Mouse (Mus musculus) splenic B cell, adult 2 months (primary cell): ENCODE results near the gene Olfr710.
"Not testable (repeated sequence)": the region's sequence is repeated elsewhere in the genome, so short reads cannot be mapped to it uniquely, and the experiment has no call there.

Source experiments
- DNase-seq: peaks from one replicate; pipeline ENCODE4 v3.0.0-alpha.2; 2011; ENCODE audit warnings: low read depth, low spot score
- H3K27me3 ChIP-seq: 2 replicates; pipeline ENCODE4 v1.6.1; 2012; ENCODE audit warnings: mild to moderate bottlenecking, low read length, moderate library complexity, mixed read lengths; ENCODE audit not compliant: control insufficient read depth, poor library complexity, insufficient read depth, severe bottlenecking
- H3K36me3 ChIP-seq: 2 replicates; pipeline ENCODE4 v1.6.1; 2012; ENCODE audit warnings: mild to moderate bottlenecking, low read length, moderate library complexity, mixed read lengths; ENCODE audit not compliant: control insufficient read depth, poor library complexity, insufficient read depth, severe bottlenecking

Olfr710 gene

GRCm38 (mm10) chr7:106948212-106948611, at the start of gene Olfr710:
TSS of gene Olfr710 (minus strand) at chr7:106948312.
- DNase-seq = no peak
- H3K27me3 ChIP-seq = no peaks in the 10 kb centered on the region

GRCm38 (mm10) chr7:106985236-106985635, 37.1 kb upstream of the Olfr710 start:
- Histone ChIP-seq H3K36me3 (no peaks in the 10 kb centered on the region), H3K27me3 (no peaks in the 10 kb centered on the region)
- no peak for DNase-seq

More at GRCm38 (mm10) chr7:106948212-106948611, at the start of gene Olfr710:
- H3K36me3 ChIP-seq = no peaks in the 10 kb centered on the region

GRCm38 (mm10) chr7:106975353-106975752, 27.2 kb upstream of the Olfr710 start, which contains the start of gene Olfr711:
TSS of gene Olfr711 (minus strand) at chr7:106975453.
- DNase-seq = no peak
- no peaks in the 10 kb centered on the region for H3K36me3 ChIP-seq
- no peaks in the 10 kb centered on the region for H3K27me3 ChIP-seq

GRCm38 (mm10) chr7:106967503-106967902, 19.4 kb upstream of the Olfr710 start:
- not testable (repeated sequence) for H3K36me3 ChIP-seq, H3K27me3 ChIP-seq
- DNase-seq = peak; percentile 54

GRCm38 (mm10) chr7:106963837-106964236, 15.7 kb upstream of the Olfr710 start, which contains the start of gene Olfr6:
TSS of gene Olfr6 (minus strand) at chr7:106963937.
- no peaks in the 10 kb centered on the region for H3K27me3 ChIP-seq
- no peak for DNase-seq
- no peaks in the 10 kb centered on the region for H3K36me3 ChIP-seq

GRCm38 (mm10) chr7:106932119-106932518, 16.0 kb downstream of the Olfr710 start, which contains the start of gene Olfr709-ps1:
TSS of gene Olfr709-ps1 (minus strand) at chr7:106932219.
- H3K36me3 ChIP-seq = no peaks in the 10 kb centered on the region
- H3K27me3 ChIP-seq = no peaks in the 10 kb centered on the region
- no peak for DNase-seq

GRCm38 (mm10) chr7:106920961-106921360, 27.2 kb downstream of the Olfr710 start:
- H3K36me3 ChIP-seq, H3K27me3 ChIP-seq, DNase-seq: not testable (repeated sequence)

- H3K27me3 ChIP-seq = no peaks in the 10 kb centered on the region
- DNase-seq = no peak
- no peaks in the 10 kb centered on the region for H3K36me3 ChIP-seq
These were observed 40.4 kb downstream of the Olfr710 start, which contains the start of gene Olfr1532-ps1 for GRCm38 (mm10) chr7:106907676-106908075. TSS of gene Olfr1532-ps1 (plus strand) at chr7:106908001.

- DNase-seq, H3K36me3 ChIP-seq, H3K27me3 ChIP-seq: not testable (repeated sequence)
These were observed 47.0 kb downstream of the Olfr710 start, which contains the start of gene Olfr707 for GRCm38 (mm10) chr7:106901141-106901540. TSS of gene Olfr707 (minus strand) at chr7:106901241.
